Mouse (Mus musculus): Measurements from ENCODE around the gene Gzmg.
"Not testable (repeated sequence)": the region's sequence is repeated elsewhere in the genome, so short reads cannot be mapped to it uniquely, and the experiment has no call there.

GRCm38 (mm10) chr14:56132508-56132907 is 26.9 kb downstream of the Gzmg start, which contains the start of gene Gzmd:
- TF ChIP-seq CTCF, EP300 (IDR thresholded peaks at IDR 0.05): not testable (repeated sequence)

All from lung, postnatal 0 days (tissue).